Mouse (Mus musculus) embryonic fibroblast, embryonic 13.5 days (primary cell): ENCODE data around the gene Arhgap23.

ENCODE experiments used
- CTCF ChIP-seq: IDR thresholded peaks from 2 replicates; pipeline ENCODE4 v1.5.1; 2011; ENCODE audit warnings: mild to moderate bottlenecking, control low read depth, low read length, moderate library complexity, borderline replicate concordance; ENCODE audit not compliant: insufficient read depth
- POLR2A ChIP-seq: IDR thresholded peaks from 2 replicates; pipeline ENCODE4 v1.6.1; 2011; ENCODE audit warnings: low read depth, mild to moderate bottlenecking, control low read depth, low read length, moderate library complexity

- no peak for TF ChIP-seq CTCF
- TF ChIP-seq POLR2A, result no peak
These were observed 131.6 kb downstream of the Arhgap23 start for GRCm38 (mm10) chr11:97546804-97547411.
